Mouse (Mus musculus): Measurements from ENCODE around the gene Acpp. TPM values are rescaled to one million over a fixed set of nuclear protein-coding genes. Genes with fewer than 3 reads are reported as not detected.

The Acpp gene
- polyA plus RNA-seq, 1 experiment from 2014 or later, result 1.7 TPM

- Histone ChIP-seq H3K9ac (ENCODE audit: low read length) (no peak overlapping the region), H3K4me1 (ENCODE audit: control insufficient read depth, insufficient read depth, low read length) (no peaks in the 10 kb centered on the region), H3K4me2 (ENCODE audit: low read depth, severe bottlenecking) (no peak overlapping the region), H3K4me3 (ENCODE audit: low read depth, low read length) (no peak overlapping the region), H3K27ac (replicated peaks; ENCODE audit: low read depth, low read length) (no peak overlapping the region), H3K36me3 (ENCODE audit: control insufficient read depth, insufficient read depth, low read length) (no peaks in the 10 kb centered on the region), H3K27me3 (ENCODE audit: control insufficient read depth, insufficient read depth, low read length) (no peaks in the 10 kb centered on the region), H3K9me3 (ENCODE audit: control insufficient read depth, low read length) (no peaks in the 10 kb centered on the region)
- ATAC-seq (ENCODE audit: insufficient number of reproducible peaks, low FRiP score, low TSS enrichment, low read depth) (no peak), DNase-seq (ENCODE audit: low spot score) (no peak)
- WGBS, result 69% methylated on average over 10 of the region's 10 CpGs
Measured at GRCm38 (mm10) chr9:104269349-104269871, 68.1 kb downstream of the Acpp start.

- Histone ChIP-seq H3K4me2 (ENCODE audit: low read depth, severe bottlenecking) (no peak overlapping the region), H3K4me3 (ENCODE audit: low read depth, low read length) (no peak overlapping the region), H3K9me3 (ENCODE audit: control insufficient read depth, low read length) (no peaks in the 10 kb centered on the region), H3K4me1 (ENCODE audit: control insufficient read depth, insufficient read depth, low read length) (peaks cover 7% of the 10 kb centered on the region; the same call in 1 of the 2 replicates), H3K9ac (ENCODE audit: low read length) (no peak overlapping the region), H3K27me3 (ENCODE audit: control insufficient read depth, insufficient read depth, low read length) (no peaks in the 10 kb centered on the region), H3K27ac (replicated peaks; ENCODE audit: low read depth, low read length) (no peak overlapping the region), H3K36me3 (ENCODE audit: control insufficient read depth, insufficient read depth, low read length) (no peaks in the 10 kb centered on the region)
- no peak for DNase-seq (ENCODE audit: low spot score)
- 95% methylated on average over 2 of the region's 2 CpGs for WGBS
- ATAC-seq (ENCODE audit: insufficient number of reproducible peaks, low FRiP score, low TSS enrichment, low read depth), result no peak
Measured at GRCm38 (mm10) chr9:104264567-104264966, 73.0 kb downstream of the Acpp start.

- H3K4me1 ChIP-seq (ENCODE audit: control insufficient read depth, insufficient read depth, low read length), result peaks cover 7% of the 10 kb centered on the region; the same call in 1 of the 2 replicates
- peak; percentile 97 for DNase-seq (ENCODE audit: low spot score)
- peak within 1 kb of the TSS; percentile 75; the same call in 1 of the 2 replicates for H3K27ac ChIP-seq (replicated peaks; ENCODE audit: low read depth, low read length)
- no peaks in the 10 kb centered on the region for H3K27me3 ChIP-seq (ENCODE audit: control insufficient read depth, insufficient read depth, low read length)
- WGBS, result under 1% methylated on average over 59 of the region's 60 CpGs
- H3K4me3 ChIP-seq (ENCODE audit: low read depth, low read length), result peak within 1 kb of the TSS; percentile 93
- H3K4me2 ChIP-seq (ENCODE audit: low read depth, severe bottlenecking), result peak within 1 kb of the TSS; percentile 74
- ATAC-seq (ENCODE audit: insufficient number of reproducible peaks, low FRiP score, low TSS enrichment, low read depth), result peak; percentile 97
- H3K9ac ChIP-seq (ENCODE audit: low read length), result peak within 1 kb of the TSS; percentile 89
- H3K36me3 ChIP-seq (ENCODE audit: control insufficient read depth, insufficient read depth, low read length), result no peaks in the 10 kb centered on the region
- H3K9me3 ChIP-seq (ENCODE audit: control insufficient read depth, low read length), result no peaks in the 10 kb centered on the region
Measured at GRCm38 (mm10) chr9:104262823-104263352, 74.7 kb downstream of the Acpp start, which contains the start of gene Dnajc13. Gene Dnajc13 (minus strand): TSS chr9:104262930.

GRCm38 (mm10) chr9:104262016-104262762 lies 75.4 kb downstream of the Acpp start:
- Histone ChIP-seq H3K9me3 (ENCODE audit: control insufficient read depth, low read length) (no peaks in the 10 kb centered on the region), H3K4me2 (ENCODE audit: low read depth, severe bottlenecking) (peak overlapping the region; percentile 74), H3K27ac (replicated peaks; ENCODE audit: low read depth, low read length) (peak overlapping the region; percentile 75; the same call in 1 of the 2 replicates), H3K27me3 (ENCODE audit: control insufficient read depth, insufficient read depth, low read length) (no peaks in the 10 kb centered on the region), H3K9ac (ENCODE audit: low read length) (peak overlapping the region; percentile 89), H3K4me3 (ENCODE audit: low read depth, low read length) (peak overlapping the region; percentile 93), H3K36me3 (ENCODE audit: control insufficient read depth, insufficient read depth, low read length) (no peaks in the 10 kb centered on the region), H3K4me1 (ENCODE audit: control insufficient read depth, insufficient read depth, low read length) (peaks cover 7% of the 10 kb centered on the region; the same call in 1 of the 2 replicates)
- under 1% methylated on average over 29 of the region's 46 CpGs for WGBS
- DNase-seq (ENCODE audit: low spot score) (peak; percentile 61), ATAC-seq (ENCODE audit: insufficient number of reproducible peaks, low FRiP score, low TSS enrichment, low read depth) (peak; percentile 52)

- Histone ChIP-seq H3K27ac (replicated peaks; ENCODE audit: low read depth, low read length) (no peak overlapping the region), H3K9me3 (ENCODE audit: control insufficient read depth, low read length) (no peaks in the 10 kb centered on the region), H3K4me3 (ENCODE audit: low read depth, low read length) (no peak overlapping the region), H3K27me3 (ENCODE audit: control insufficient read depth, insufficient read depth, low read length) (no peaks in the 10 kb centered on the region), H3K9ac (ENCODE audit: low read length) (no peak overlapping the region), H3K4me1 (ENCODE audit: control insufficient read depth, insufficient read depth, low read length) (peaks cover 7% of the 10 kb centered on the region; the same call in 1 of the 2 replicates), H3K4me2 (ENCODE audit: low read depth, severe bottlenecking) (no peak overlapping the region), H3K36me3 (ENCODE audit: control insufficient read depth, insufficient read depth, low read length) (no peaks in the 10 kb centered on the region)
- ATAC-seq (ENCODE audit: insufficient number of reproducible peaks, low FRiP score, low TSS enrichment, low read depth) (no peak), DNase-seq (ENCODE audit: low spot score) (no peak)
- WGBS, result 39% methylated on average over 4 of the region's 4 CpGs
Measured at GRCm38 (mm10) chr9:104260306-104260705, 77.2 kb downstream of the Acpp start.

GRCm38 (mm10) chr9:104256085-104256484 lies 81.5 kb downstream of the Acpp start:
- Histone ChIP-seq H3K4me2 (ENCODE audit: low read depth, severe bottlenecking) (no peak overlapping the region), H3K27me3 (ENCODE audit: control insufficient read depth, insufficient read depth, low read length) (no peaks in the 10 kb centered on the region), H3K9ac (ENCODE audit: low read length) (no peak overlapping the region), H3K4me1 (ENCODE audit: control insufficient read depth, insufficient read depth, low read length) (peaks cover 3% of the 10 kb centered on the region; the same call in 1 of the 2 replicates), H3K27ac (replicated peaks; ENCODE audit: low read depth, low read length) (no peak overlapping the region), H3K9me3 (ENCODE audit: control insufficient read depth, low read length) (no peaks in the 10 kb centered on the region), H3K4me3 (ENCODE audit: low read depth, low read length) (no peak overlapping the region), H3K36me3 (ENCODE audit: control insufficient read depth, insufficient read depth, low read length) (no peaks in the 10 kb centered on the region)
- no peak for ATAC-seq (ENCODE audit: insufficient number of reproducible peaks, low FRiP score, low TSS enrichment, low read depth)
- WGBS, result 84% methylated on average over 2 of the region's 2 CpGs
- DNase-seq (ENCODE audit: low spot score), result no peak

GRCm38 (mm10) chr9:104254408-104255180 lies 83.0 kb downstream of the Acpp start:
- Histone ChIP-seq H3K27me3 (ENCODE audit: control insufficient read depth, insufficient read depth, low read length) (no peaks in the 10 kb centered on the region), H3K4me3 (ENCODE audit: low read depth, low read length) (no peak overlapping the region), H3K4me1 (ENCODE audit: control insufficient read depth, insufficient read depth, low read length) (no peaks in the 10 kb centered on the region; the same call in 1 of the 2 replicates), H3K9me3 (ENCODE audit: control insufficient read depth, low read length) (no peaks in the 10 kb centered on the region), H3K36me3 (ENCODE audit: control insufficient read depth, insufficient read depth, low read length) (no peaks in the 10 kb centered on the region), H3K9ac (ENCODE audit: low read length) (no peak overlapping the region), H3K27ac (replicated peaks; ENCODE audit: low read depth, low read length) (no peak overlapping the region), H3K4me2 (ENCODE audit: low read depth, severe bottlenecking) (no peak overlapping the region)
- DNase-seq (ENCODE audit: low spot score), result no peak
- 74% methylated on average over 9 of the region's 9 CpGs for WGBS
- no peak for ATAC-seq (ENCODE audit: insufficient number of reproducible peaks, low FRiP score, low TSS enrichment, low read depth)

- H3K9me3 ChIP-seq (ENCODE audit: control insufficient read depth, low read length), result no peaks in the 10 kb centered on the region
- no peak overlapping the region for H3K27ac ChIP-seq (replicated peaks; ENCODE audit: low read depth, low read length)
- WGBS, result 87% methylated on average over 3 of the region's 3 CpGs
- no peak for ATAC-seq (ENCODE audit: insufficient number of reproducible peaks, low FRiP score, low TSS enrichment, low read depth)
- H3K36me3 ChIP-seq (ENCODE audit: control insufficient read depth, insufficient read depth, low read length), result no peaks in the 10 kb centered on the region
- H3K4me2 ChIP-seq (ENCODE audit: low read depth, severe bottlenecking), result no peak overlapping the region
- no peak overlapping the region for H3K4me3 ChIP-seq (ENCODE audit: low read depth, low read length)
- no peaks in the 10 kb centered on the region; the same call in 1 of the 2 replicates for H3K4me1 ChIP-seq (ENCODE audit: control insufficient read depth, insufficient read depth, low read length)
- H3K9ac ChIP-seq (ENCODE audit: low read length), result no peak overlapping the region
- DNase-seq (ENCODE audit: low spot score), result no peak
- no peaks in the 10 kb centered on the region for H3K27me3 ChIP-seq (ENCODE audit: control insufficient read depth, insufficient read depth, low read length)
Measured at GRCm38 (mm10) chr9:104252637-104253036, 84.9 kb downstream of the Acpp start.

All from limb, embryonic 11.5 days (tissue).